Mouse (Mus musculus): ENCODE data around the gene Rpl22. TPM values are rescaled to one million over a fixed set of nuclear protein-coding genes. Genes with fewer than 3 reads are reported as not detected.
A peak's percentile ranks its signal among the peaks of the same experiment; 100 is the strongest.

Rpl22 gene
- polyA plus RNA-seq, 2 experiments = 298 to 443 TPM

DNA sequence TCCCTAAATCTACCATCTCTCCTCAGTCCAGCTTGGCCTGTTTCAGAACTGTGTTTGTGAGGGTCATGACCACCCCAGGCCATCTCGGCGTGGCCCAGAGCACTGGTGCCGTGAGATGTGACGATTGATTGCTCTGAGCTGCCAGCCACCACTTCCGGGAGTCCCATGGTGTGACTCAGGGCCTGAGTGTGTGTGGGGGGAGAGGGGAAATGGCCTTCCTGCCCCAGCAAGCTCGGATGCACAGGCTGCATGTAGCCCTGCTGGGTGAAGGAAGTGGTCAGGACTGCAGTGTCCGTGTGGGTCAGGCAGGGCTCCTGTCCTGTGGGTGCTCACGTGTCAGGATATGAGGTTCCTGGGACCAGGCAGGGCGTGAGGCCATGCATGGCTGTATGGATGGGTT is 36.6 kb downstream of the Rpl22 start:
- TF ChIP-seq EP300 (IDR thresholded peaks at IDR 0.05; ENCODE audit: low read depth) (no peak), CTCF (IDR thresholded peaks at IDR 0.05; ENCODE audit: low read depth) (no peak)
- peak; percentile 7; the same call in 1 of the 2 replicates for ATAC-seq (ENCODE audit: insufficient read depth)
- no peak overlapping the region for H3K4me3 ChIP-seq (ENCODE audit: insufficient read depth in 1 of 2, low read depth in 2 of 2, low read length in 2 of 2)
- DNase-seq (ENCODE audit: low read depth in 3 of 3, low spot score in 3 of 3) = no peak
- no peaks in the 10 kb centered on the region for H3K9me3 ChIP-seq (ENCODE audit: control insufficient read depth, low read length)
- H3K9ac ChIP-seq (replicated peaks) = no peak overlapping the region
- H3K27me3 ChIP-seq (ENCODE audit: control insufficient read depth, insufficient read depth, low read length) = no peaks in the 10 kb centered on the region
- H3K27ac ChIP-seq = no peak overlapping the region
- H3K4me2 ChIP-seq (ENCODE audit: low read depth) = no peak overlapping the region
- WGBS (ENCODE audit: insufficient replicate concordance) = 13% methylated on average over 9 of the region's 9 CpGs
- no peaks in the 10 kb centered on the region for H3K4me1 ChIP-seq (replicated peaks; ENCODE audit: control insufficient read depth in 2 of 2, insufficient read depth in 2 of 2, low read length in 1 of 2)
- H3K36me3 ChIP-seq (replicated peaks; ENCODE audit: control insufficient read depth, insufficient read depth, low read depth) = no peaks in the 10 kb centered on the region

DNA sequence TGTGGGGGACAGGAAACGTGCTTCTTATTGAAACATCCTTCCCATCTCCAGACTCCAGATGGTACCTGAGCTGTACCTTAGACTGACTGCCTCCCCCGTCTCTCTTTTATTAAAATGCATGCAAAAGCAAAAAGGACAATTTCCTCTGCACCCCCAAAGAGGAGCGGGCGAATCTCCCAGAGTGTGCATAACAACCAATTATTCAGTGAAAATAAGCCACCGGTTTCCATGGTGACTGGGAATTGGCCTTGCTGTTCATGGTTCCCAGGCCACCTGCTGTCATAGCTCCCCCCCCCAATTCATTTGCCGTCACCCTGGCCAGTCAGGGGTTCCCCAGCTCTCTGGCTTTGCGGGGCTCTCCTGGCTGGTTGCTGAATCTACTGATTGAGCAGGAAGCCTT is 39.7 kb downstream of the Rpl22 start:
- Histone ChIP-seq H3K36me3 (replicated peaks; ENCODE audit: control insufficient read depth, insufficient read depth, low read depth) (no peaks in the 10 kb centered on the region), H3K4me3 (ENCODE audit: insufficient read depth in 1 of 2, low read depth in 2 of 2, low read length in 2 of 2) (no peak overlapping the region), H3K27me3 (ENCODE audit: control insufficient read depth, insufficient read depth, low read length) (no peaks in the 10 kb centered on the region), H3K9me3 (ENCODE audit: control insufficient read depth, low read length) (no peaks in the 10 kb centered on the region), H3K27ac (no peak overlapping the region), H3K4me2 (ENCODE audit: low read depth) (no peak overlapping the region), H3K9ac (replicated peaks) (no peak overlapping the region), H3K4me1 (replicated peaks; ENCODE audit: control insufficient read depth in 2 of 2, insufficient read depth in 2 of 2, low read length in 1 of 2) (no peaks in the 10 kb centered on the region)
- 64% methylated on average over 7 of the region's 7 CpGs for WGBS (ENCODE audit: insufficient replicate concordance)
- TF ChIP-seq EP300 (IDR thresholded peaks at IDR 0.05; ENCODE audit: low read depth) = no peak
- no peak for TF ChIP-seq CTCF (IDR thresholded peaks at IDR 0.05; ENCODE audit: low read depth)
- ATAC-seq (ENCODE audit: insufficient read depth) = no peak
- DNase-seq (ENCODE audit: low read depth in 3 of 3, low spot score in 3 of 3) = no peak

GRCm38 (mm10) chr4:152382528-152383252 is 57.1 kb downstream of the Rpl22 start:
- no peak for DNase-seq (ENCODE audit: low read depth in 3 of 3, low spot score in 3 of 3)
- H3K4me2 ChIP-seq (ENCODE audit: low read depth) = no peak overlapping the region
- no peaks in the 10 kb centered on the region for H3K4me1 ChIP-seq (replicated peaks; ENCODE audit: control insufficient read depth in 2 of 2, insufficient read depth in 2 of 2, low read length in 1 of 2)
- no peak overlapping the region for H3K4me3 ChIP-seq (ENCODE audit: insufficient read depth in 1 of 2, low read depth in 2 of 2, low read length in 2 of 2)
- no peak overlapping the region for H3K27ac ChIP-seq
- no peak for TF ChIP-seq CTCF (IDR thresholded peaks at IDR 0.05; ENCODE audit: low read depth)
- H3K9ac ChIP-seq (replicated peaks) = no peak overlapping the region
- H3K27me3 ChIP-seq (ENCODE audit: control insufficient read depth, insufficient read depth, low read length) = no peaks in the 10 kb centered on the region
- no peaks in the 10 kb centered on the region for H3K36me3 ChIP-seq (replicated peaks; ENCODE audit: control insufficient read depth, insufficient read depth, low read depth)
- no peaks in the 10 kb centered on the region for H3K9me3 ChIP-seq (ENCODE audit: control insufficient read depth, low read length)
- no peak for ATAC-seq (ENCODE audit: insufficient read depth)
- 68% methylated on average over 17 of the region's 17 CpGs for WGBS (ENCODE audit: insufficient replicate concordance)

Other genes with a start within 250 kb of the Rpl22 start
- 0.68 and 0.93 TPM in 2 replicates for gene Tnfrsf25, start 209.8 kb upstream of the Rpl22 start, polyA plus RNA-seq (2012; rRNA removed)
- gene Tnfrsf25, start 209.8 kb upstream of the Rpl22 start, polyA plus RNA-seq (2014; fragmentation: Nextera tagmentation; extraction: Ambion mirVana) = 0.15 and 0.16 TPM in 2 replicates
- 1.2 and 1.5 TPM in 2 replicates for gene Espn, start 173.4 kb upstream of the Rpl22 start, polyA plus RNA-seq (2012; rRNA removed)
- 1.2 and 1.9 TPM in 2 replicates for gene Espn, start 173.4 kb upstream of the Rpl22 start, polyA plus RNA-seq (2014; fragmentation: Nextera tagmentation; extraction: Ambion mirVana)
- gene Hes2, start 166.9 kb upstream of the Rpl22 start, polyA plus RNA-seq (2012; rRNA removed) = 0.01 and 0.02 TPM in 2 replicates
- gene Hes2, start 166.9 kb upstream of the Rpl22 start, polyA plus RNA-seq (2014; fragmentation: Nextera tagmentation; extraction: Ambion mirVana) = 0.05 TPM in 1 of 2 replicates, not detected in the other
- 10.8 and 12.5 TPM in 2 replicates for gene Acot7, start 147.6 kb upstream of the Rpl22 start, polyA plus RNA-seq (2012; rRNA removed)
- 12.2 and 13.0 TPM in 2 replicates for gene Acot7, start 147.6 kb upstream of the Rpl22 start, polyA plus RNA-seq (2014; fragmentation: Nextera tagmentation; extraction: Ambion mirVana)
- gene Gpr153, start 51.5 kb upstream of the Rpl22 start, polyA plus RNA-seq (2012; rRNA removed) = 1.1 and 1.2 TPM in 2 replicates
- 0.58 and 0.59 TPM in 2 replicates for gene Gpr153, start 51.5 kb upstream of the Rpl22 start, polyA plus RNA-seq (2014; fragmentation: Nextera tagmentation; extraction: Ambion mirVana)
- not detected in 2 replicates for gene Hes3, start 34.1 kb upstream of the Rpl22 start, polyA plus RNA-seq (2012; rRNA removed)
- gene Hes3, start 34.1 kb upstream of the Rpl22 start, polyA plus RNA-seq (2014; fragmentation: Nextera tagmentation; extraction: Ambion mirVana) = not detected in 2 replicates
- 6.0 and 6.5 TPM in 2 replicates for gene Icmt, start 28.5 kb upstream of the Rpl22 start, polyA plus RNA-seq (2012; rRNA removed)
- gene Icmt, start 28.5 kb upstream of the Rpl22 start, polyA plus RNA-seq (2014; fragmentation: Nextera tagmentation; extraction: Ambion mirVana) = 7.0 and 10.1 TPM in 2 replicates
- 0.16 and 0.18 TPM in 2 replicates for gene Rnf207, start 6.7 kb upstream of the Rpl22 start, polyA plus RNA-seq (2012; rRNA removed)
- gene Rnf207, start 6.7 kb upstream of the Rpl22 start, polyA plus RNA-seq (2014; fragmentation: Nextera tagmentation; extraction: Ambion mirVana) = 0.04 TPM in 1 of 2 replicates, not detected in the other
- 0.09 TPM in 2 replicates for gene Chd5, start 12.9 kb downstream of the Rpl22 start, polyA plus RNA-seq (2012; rRNA removed)
- gene Chd5, start 12.9 kb downstream of the Rpl22 start, polyA plus RNA-seq (2014; fragmentation: Nextera tagmentation; extraction: Ambion mirVana) = 0.18 TPM in 1 of 2 replicates, not detected in the other
- 0.11 and 0.13 TPM in 2 replicates for gene Nphp4, start 151.0 kb downstream of the Rpl22 start, polyA plus RNA-seq (2012; rRNA removed)
- 0.24 TPM in 1 of 2 replicates, not detected in the other for gene Nphp4, start 151.0 kb downstream of the Rpl22 start, polyA plus RNA-seq (2014; fragmentation: Nextera tagmentation; extraction: Ambion mirVana)
- 3.2 and 3.3 TPM in 2 replicates for gene Kcnab2, start 152.1 kb downstream of the Rpl22 start, polyA plus RNA-seq (2012; rRNA removed)
- 5.9 and 6.3 TPM in 2 replicates for gene Kcnab2, start 152.1 kb downstream of the Rpl22 start, polyA plus RNA-seq (2014; fragmentation: Nextera tagmentation; extraction: Ambion mirVana)